Mouse (Mus musculus) thymus, postnatal 10 days (tissue): Measurements from ENCODE around the gene Inpp4a.

ENCODE experiments used
- DNase-seq, 2 experiments: peaks; one replicate each; pipeline ENCODE4 v3.0.0; 2021; ENCODE audit warnings: low spot score in 2 of 2

Inpp4a gene

GRCm38 (mm10) chr1:37408678-37409077 lies 109.0 kb downstream of the Inpp4a start:
- DNase-seq: no peak

- DNase-seq: no peak
Observed at GRCm38 (mm10) chr1:37409647-37410046, 110.0 kb downstream of the Inpp4a start.

- DNase-seq: no peak
Observed at GRCm38 (mm10) chr1:37415394-37415793, 115.7 kb downstream of the Inpp4a start.

- DNase-seq: peak; percentile 26 to 64
Observed at GRCm38 (mm10) chr1:37419420-37419819, 119.8 kb downstream of the Inpp4a start.

- no peak for DNase-seq
Observed at GRCm38 (mm10) chr1:37427144-37427875, 127.6 kb downstream of the Inpp4a start.

- no peak for DNase-seq
Observed at GRCm38 (mm10) chr1:37428911-37429310, 129.2 kb downstream of the Inpp4a start.

- peak; percentile 86 to 87 for DNase-seq
Observed at GRCm38 (mm10) chr1:37429366-37430296, 130.0 kb downstream of the Inpp4a start, which contains the start of the genes Coa5 and Unc50. Coa5 (minus strand) TSS chr1:37430103. Unc50 (plus strand) TSS chr1:37430139.

- no peak for DNase-seq
Observed at GRCm38 (mm10) chr1:37430297-37430840, 130.7 kb downstream of the Inpp4a start.

- no peak for DNase-seq
Observed at GRCm38 (mm10) chr1:37436419-37436818, 136.8 kb downstream of the Inpp4a start.

GRCm38 (mm10) chr1:37442848-37443835 lies 143.5 kb downstream of the Inpp4a start:
- DNase-seq: no peak

GRCm38 (mm10) chr1:37448361-37449095 lies 148.9 kb downstream of the Inpp4a start:
- DNase-seq: peak; percentile 51 to 86

GRCm38 (mm10) chr1:37451270-37451669 lies 151.6 kb downstream of the Inpp4a start:
- no peak for DNase-seq

GRCm38 (mm10) chr1:37457546-37457945 lies 157.9 kb downstream of the Inpp4a start:
- no peak for DNase-seq
